Comparison of ENCODE assay signal across 23 mouse cellular contexts in the genomic region with DNA sequence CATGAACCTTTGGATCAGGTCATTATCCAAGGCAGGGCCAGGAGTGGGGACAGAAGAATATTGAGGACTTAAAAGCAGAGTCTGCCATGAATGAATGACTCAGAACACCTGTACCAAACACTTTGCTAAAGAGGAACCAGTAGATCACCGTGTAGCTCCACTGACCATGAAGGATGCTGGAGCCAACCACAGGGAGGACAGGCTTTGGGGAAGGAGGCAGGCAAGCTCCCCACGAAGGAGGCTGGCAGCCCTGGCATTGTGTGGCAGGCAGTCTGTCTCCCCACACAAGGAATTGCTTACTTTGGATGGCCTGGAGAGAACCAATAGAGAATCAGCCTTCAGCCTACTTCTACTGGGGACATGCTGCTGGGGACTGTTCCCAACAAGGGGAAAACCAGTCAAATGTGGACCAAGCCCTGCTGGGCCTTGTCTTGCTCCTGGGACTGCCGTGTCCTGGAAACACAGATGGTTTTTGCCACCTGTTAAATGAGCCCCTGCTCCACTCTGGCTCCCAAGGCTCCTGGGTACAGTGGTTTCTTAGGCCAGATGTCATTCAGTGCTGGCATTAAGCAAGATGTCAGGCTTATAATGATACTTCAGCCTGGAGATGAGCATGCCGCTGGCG. TPM values are rescaled to one million over a fixed set of nuclear protein-coding genes. Genes with fewer than 3 reads are reported as not detected.
DNase-seq lines count a peak whose midpoint lies in the region; ATAC-seq lines count a peak whose summit lies in the region.
"Had no signal": no experiment of that assay in that cellular context is flagged by ENCODE, and none has a peak within 500 bp of the region (broad histone marks: within the 10 kb centered on the region; RNA-seq: fewer than 3 reads in every experiment).

No protein-coding gene starts in this region.

- H3K4me3 ChIP-seq in hindbrain, embryonic 10.5 days = no peak overlapping the region
- H3K4me3 ChIP-seq in hindbrain, embryonic 16.5 days (ENCODE audit: low read length) = no peak overlapping the region
- no peak overlapping the region for H3K4me3 ChIP-seq in neural tube, embryonic 14.5 days (ENCODE audit: low read depth, low read length)
- H3K4me3 ChIP-seq in neural tube, embryonic 15.5 days (replicated peaks) = no peak overlapping the region
- H3K4me3 ChIP-seq: forebrain, embryonic 15.5 days; limb, embryonic 12.5 days; lung, embryonic 15.5 days had no signal

- H3K4me2 ChIP-seq in hindbrain, embryonic 16.5 days (ENCODE audit: low read length) = no peak overlapping the region
- no peak overlapping the region for H3K4me2 ChIP-seq in neural tube, embryonic 14.5 days (ENCODE audit: low read depth, low read length)
- H3K4me2 ChIP-seq in neural tube, embryonic 15.5 days = no peak overlapping the region
- H3K4me2 ChIP-seq: forebrain, embryonic 15.5 days; limb, embryonic 12.5 days; liver, embryonic 11.5 days; lung, embryonic 15.5 days; midbrain, embryonic 11.5 days had no signal

- no peaks in the 10 kb centered on the region for H3K9me3 ChIP-seq in hindbrain, embryonic 10.5 days
- H3K9me3 ChIP-seq in hindbrain, embryonic 16.5 days (ENCODE audit: control insufficient read depth, low read length) = no peaks in the 10 kb centered on the region
- H3K9me3 ChIP-seq in neural tube, embryonic 14.5 days (ENCODE audit: control insufficient read depth, low read length) = no peaks in the 10 kb centered on the region
- H3K9me3 ChIP-seq in neural tube, embryonic 15.5 days (replicated peaks) = no peaks in the 10 kb centered on the region
- H3K9me3 ChIP-seq: forebrain, embryonic 15.5 days; G1E; limb, embryonic 12.5 days; lung, embryonic 15.5 days had no signal

- 86% methylated on average over 5 of the region's 5 CpGs for WGBS in hindbrain, embryonic 10.5 days
- 64% methylated on average over 5 of the region's 5 CpGs for WGBS in hindbrain, embryonic 16.5 days
- WGBS in neural tube, embryonic 14.5 days = 88% methylated on average over 5 of the region's 5 CpGs
- WGBS in neural tube, embryonic 15.5 days = 74% methylated on average over 5 of the region's 5 CpGs

- peaks cover 33% of the 10 kb centered on the region; the same call in 1 of the 2 replicates for H3K36me3 ChIP-seq in hindbrain, embryonic 10.5 days
- H3K36me3 ChIP-seq in hindbrain, embryonic 16.5 days (ENCODE audit: control insufficient read depth, insufficient read depth, low read length) = 0 out of 2 replicates have a peak, but pooled peaks cover 3% of the 10 kb centered on the region
- no peaks in the 10 kb centered on the region for H3K36me3 ChIP-seq in neural tube, embryonic 14.5 days (ENCODE audit: control insufficient read depth, insufficient read depth, low read length)
- 0 out of 2 replicates have a peak, but pooled peaks cover 5% of the 10 kb centered on the region for H3K36me3 ChIP-seq in neural tube, embryonic 15.5 days
- H3K36me3 ChIP-seq: forebrain, embryonic 15.5 days; G1E; limb, embryonic 12.5 days; lung, embryonic 15.5 days had no signal

- H3K9ac ChIP-seq in hindbrain, embryonic 16.5 days (ENCODE audit: low read depth, low read length) = no peak overlapping the region
- H3K9ac ChIP-seq in neural tube, embryonic 14.5 days (replicated peaks; ENCODE audit: low read depth, low read length) = no peak overlapping the region
- H3K9ac ChIP-seq in neural tube, embryonic 15.5 days (replicated peaks) = no peak overlapping the region
- H3K9ac ChIP-seq: forebrain, embryonic 15.5 days; limb, embryonic 12.5 days; lung, embryonic 15.5 days had no signal

- DNase-seq in cerebellum, adult 9-10 months = peak; percentile 55
- no peak for DNase-seq in cerebellum, adult 11-12 months
- no peak for DNase-seq in hindbrain, embryonic 10.5 days (ENCODE audit: low spot score)
- DNase-seq in urinary bladder, adult 2 months (ENCODE audit: low spot score) = no peak
- DNase-seq: adrenal gland, postnatal 14 days; cerebellum, adult 11 months; heart, postnatal 36 days; kidney, adult 11 months; kidney, postnatal 14 days; layer of hippocampus, adult 9-11 months; thymus, adult 2 months; thymus, postnatal 36 days had no signal

- H3K27ac ChIP-seq in hindbrain, embryonic 10.5 days = peak overlapping the region; percentile 87
- no peak overlapping the region for H3K27ac ChIP-seq in hindbrain, embryonic 16.5 days (ENCODE audit: low read depth, low read length)
- peak overlapping the region; percentile 7; the same call in 1 of the 2 replicates for H3K27ac ChIP-seq in neural tube, embryonic 14.5 days (ENCODE audit: low read depth, low read length)
- no peak overlapping the region for H3K27ac ChIP-seq in neural tube, embryonic 15.5 days (replicated peaks)
- H3K27ac ChIP-seq: forebrain, embryonic 15.5 days; limb, embryonic 12.5 days; lung, embryonic 15.5 days had no signal

- H3K4me1 ChIP-seq in hindbrain, embryonic 10.5 days (replicated peaks) = peaks cover 69% of the 10 kb centered on the region
- H3K4me1 ChIP-seq in hindbrain, embryonic 16.5 days (ENCODE audit: control insufficient read depth, insufficient read depth, low read depth, low read length) = peaks cover 50% of the 10 kb centered on the region
- peaks cover 10% of the 10 kb centered on the region for H3K4me1 ChIP-seq in neural tube, embryonic 14.5 days (ENCODE audit: control insufficient read depth, insufficient read depth, low read length)
- peaks cover 61% of the 10 kb centered on the region for H3K4me1 ChIP-seq in neural tube, embryonic 15.5 days
- H3K4me1 ChIP-seq: lung, embryonic 15.5 days had no signal

- H3K27me3 ChIP-seq in hindbrain, embryonic 10.5 days (ENCODE audit: insufficient read depth, poor library complexity, severe bottlenecking) = peaks cover 14% of the 10 kb centered on the region
- no peaks in the 10 kb centered on the region for H3K27me3 ChIP-seq in hindbrain, embryonic 16.5 days (replicated peaks; ENCODE audit: control insufficient read depth, insufficient read depth, low read length)
- H3K27me3 ChIP-seq in neural tube, embryonic 14.5 days (ENCODE audit: control insufficient read depth, insufficient read depth, low read length) = no peaks in the 10 kb centered on the region
- H3K27me3 ChIP-seq in neural tube, embryonic 15.5 days (replicated peaks) = no peaks in the 10 kb centered on the region
- H3K27me3 ChIP-seq: forebrain, embryonic 15.5 days; Patski had no signal

- no peak for ATAC-seq in hindbrain, embryonic 16.5 days
- no peak for ATAC-seq in neural tube, embryonic 14.5 days (ENCODE audit: low read depth)
- ATAC-seq in neural tube, embryonic 15.5 days (ENCODE audit: low FRiP score) = no peak
- ATAC-seq: forebrain, embryonic 15.5 days; inflammation-experienced regulatory T-cells, adult 6 months; Patski had no signal

RNA-seq across cellular contexts. Expression of a gene that starts 7.2 kb away (rescaled TPM):
- 17.0 and 29.0 TPM in 2 replicates for polyA plus RNA-seq in hindbrain, embryonic 10.5 days (2016; fragmentation: Nextera tagmentation; extraction: Ambion mirVana)
- 137 and 140 TPM in 2 replicates for polyA plus RNA-seq in hindbrain, embryonic 16.5 days (2015; fragmentation: Nextera tagmentation; extraction: Ambion mirVana)
- polyA plus RNA-seq in neural tube, embryonic 14.5 days (2014; fragmentation: Nextera tagmentation; extraction: Ambion mirVana) = 92.1 and 95.2 TPM in 2 replicates
- 105 and 117 TPM in 2 replicates for polyA plus RNA-seq in neural tube, embryonic 15.5 days (2015; fragmentation: Nextera tagmentation; extraction: Ambion mirVana)
- 4.4 and 6.9 TPM in 2 replicates for polyA plus RNA-seq in urinary bladder, adult 2 months (2012; rRNA removed)
- polyA plus RNA-seq: G1E had no signal

Comparison
In these comparisons a context has a peak if more than half of its experiments do, and no peak if none do; other contexts are left out.
1. H3K27ac ChIP-seq: peak in hindbrain, embryonic 10.5 days (single experiment) and neural tube, embryonic 14.5 days (single experiment); none in hindbrain, embryonic 16.5 days (single experiment) and neural tube, embryonic 15.5 days (single experiment).